Mouse (Mus musculus) midbrain, embryonic 16.5 days (tissue): ENCODE measurements around the gene Luzp1. TPM values are rescaled to one million over a fixed set of nuclear protein-coding genes. Genes with fewer than 3 reads are reported as not detected.
A peak's percentile ranks its signal among the peaks of the same experiment; 100 is the strongest.

Source experiments
- ATAC-seq: fragments of 200-750 bp; cut with Nextera tagmentation; 2 replicates; pipeline ENCODE4 v1.8.0; 2017; ENCODE audit warnings: moderate TSS enrichment
- H3K27ac ChIP-seq: fragments of 300-500 bp; sonication (generic); 2 replicates; pipeline ENCODE4 v1.5.1; 2014; ENCODE audit warnings: mild to moderate bottlenecking, low read length, mixed read lengths
- H3K27me3 ChIP-seq: fragments of 300-500 bp; sonication (generic); 2 replicates; pipeline ENCODE4 v1.6.1; 2014; ENCODE audit warnings: low read depth, low read length, mixed read lengths; ENCODE audit not compliant: control insufficient read depth, insufficient read depth
- H3K36me3 ChIP-seq: fragments of 300-500 bp; sonication (generic); 2 replicates; pipeline ENCODE4 v1.6.1; 2014; ENCODE audit warnings: mild to moderate bottlenecking, low read length, moderate library complexity, mixed read lengths; ENCODE audit not compliant: control insufficient read depth, insufficient read depth
- H3K4me1 ChIP-seq: fragments of 300-500 bp; sonication (generic); 2 replicates; pipeline ENCODE4 v1.6.1; 2014; ENCODE audit warnings: mild to moderate bottlenecking, low read length, mixed read lengths; ENCODE audit not compliant: control insufficient read depth, insufficient read depth
- H3K4me2 ChIP-seq: fragments of 300-500 bp; sonication (generic); 2 replicates; pipeline ENCODE4 v1.6.1; 2014; ENCODE audit warnings: mild to moderate bottlenecking, low read length, mixed read lengths
- H3K4me3 ChIP-seq: fragments of 300-500 bp; sonication (generic); 2 replicates; pipeline ENCODE4 v1.5.1; 2014; ENCODE audit warnings: low read depth, mild to moderate bottlenecking, low read length, moderate library complexity, mixed read lengths
- H3K9ac ChIP-seq: fragments of 300-500 bp; sonication (generic); 2 replicates; pipeline ENCODE4 v1.6.1; 2014; ENCODE audit warnings: low read depth, low read length, mixed read lengths
- H3K9me3 ChIP-seq: fragments of 300-500 bp; sonication (generic); replicated peaks from 2 replicates; pipeline ENCODE4 v1.6.1; 2014; ENCODE audit warnings: mild to moderate bottlenecking, low read length, mixed read lengths; ENCODE audit not compliant: control insufficient read depth, poor library complexity, severe bottlenecking
- WGBS: fragments of 180-500 bp; shearing (Covaris S2); extraction: QIAGEN DNeasy Blood & Tissue Kit; methylation state at CpG from one replicate; pipeline ENCODE4 v1.1.7; 2014; 5-methylcytosine and 5-hydroxymethylcytosine counted together
- polyA plus RNA-seq: library from polyadenylated mRNA; unstranded; fragments of >200 nt; fragmentation: Nextera tagmentation; extraction: Ambion mirVana; gene quantifications from 2 replicates; pipeline ENCODE4 v1.2.1, GENCODE M21; 2015

Luzp1 gene
- polyA plus RNA-seq, 1 experiment from 2014 or later: 40.8 TPM

DNA sequence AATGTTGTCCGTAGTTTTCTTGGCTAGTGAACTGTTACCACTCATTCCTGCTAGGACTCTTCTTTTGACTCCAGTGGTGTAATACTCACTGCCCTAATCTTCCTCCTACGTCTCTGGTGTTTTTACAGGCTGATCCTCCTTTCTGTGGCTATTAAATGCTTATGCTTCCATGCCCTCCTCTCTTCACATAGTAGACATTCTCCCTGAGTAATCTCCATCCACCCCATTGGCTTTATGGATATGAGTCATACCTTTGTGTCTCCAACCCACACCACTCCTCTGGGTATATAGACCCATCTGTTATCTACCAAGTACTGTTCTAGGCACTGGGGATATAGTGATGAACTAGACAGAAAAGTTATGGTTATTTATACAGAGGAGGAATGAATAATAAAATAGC lies 48.6 kb downstream of the Luzp1 start:
- H3K4me2 ChIP-seq: no peak overlapping the region
- no peaks in the 10 kb centered on the region for H3K9me3 ChIP-seq
- H3K36me3 ChIP-seq: no peaks in the 10 kb centered on the region
- no peak overlapping the region for H3K27ac ChIP-seq
- H3K9ac ChIP-seq: no peak overlapping the region
- H3K4me1 ChIP-seq: no peaks in the 10 kb centered on the region
- ATAC-seq: no peak
- no peaks in the 10 kb centered on the region for H3K27me3 ChIP-seq
- no peak overlapping the region for H3K4me3 ChIP-seq
- WGBS: 88% methylated on average over 2 of the region's 2 CpGs

- Histone ChIP-seq H3K36me3 (no peaks in the 10 kb centered on the region), H3K4me1 (no peaks in the 10 kb centered on the region), H3K9ac (no peak overlapping the region), H3K4me3 (no peak overlapping the region), H3K9me3 (no peaks in the 10 kb centered on the region), H3K27me3 (no peaks in the 10 kb centered on the region), H3K27ac (no peak overlapping the region), H3K4me2 (no peak overlapping the region)
- WGBS: 98% methylated on average over 2 of the region's 2 CpGs
- ATAC-seq: no peak
Observed at GRCm38 (mm10) chr4:136518576-136518975, 49.0 kb downstream of the Luzp1 start.

GRCm38 (mm10) chr4:136519866-136520265 lies 50.3 kb downstream of the Luzp1 start:
- Histone ChIP-seq H3K4me3 (no peak overlapping the region), H3K4me1 (no peaks in the 10 kb centered on the region), H3K9me3 (no peaks in the 10 kb centered on the region), H3K9ac (no peak overlapping the region), H3K4me2 (no peak overlapping the region), H3K27me3 (no peaks in the 10 kb centered on the region), H3K36me3 (no peaks in the 10 kb centered on the region), H3K27ac (no peak overlapping the region)
- no peak for ATAC-seq

DNA sequence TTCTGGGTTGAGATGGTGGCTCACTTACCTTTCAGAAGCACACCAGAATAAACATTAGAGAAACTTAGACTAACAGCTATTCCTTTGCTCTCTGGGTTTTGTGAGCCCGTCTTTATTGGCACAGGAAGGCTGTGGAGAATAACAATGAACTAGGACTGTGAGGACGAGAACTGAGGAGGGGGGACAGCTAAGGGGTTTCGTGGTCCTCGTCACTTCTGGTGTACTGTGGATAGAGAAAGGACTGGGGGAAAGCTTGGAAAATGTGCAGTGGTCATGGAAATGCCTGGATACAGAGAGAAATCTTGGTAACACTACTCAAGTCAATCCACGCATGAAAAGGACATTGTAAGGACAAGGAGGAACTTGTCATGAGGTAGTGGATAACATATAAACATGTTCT lies 52.3 kb downstream of the Luzp1 start:
- H3K36me3 ChIP-seq: no peaks in the 10 kb centered on the region
- no peak overlapping the region for H3K27ac ChIP-seq
- H3K9me3 ChIP-seq: no peaks in the 10 kb centered on the region
- no peak overlapping the region for H3K4me3 ChIP-seq
- WGBS: 65% methylated on average over 5 of the region's 5 CpGs
- no peaks in the 10 kb centered on the region for H3K4me1 ChIP-seq
- H3K9ac ChIP-seq: no peak overlapping the region
- no peak overlapping the region for H3K4me2 ChIP-seq
- ATAC-seq: no peak
- H3K27me3 ChIP-seq: no peaks in the 10 kb centered on the region

DNA sequence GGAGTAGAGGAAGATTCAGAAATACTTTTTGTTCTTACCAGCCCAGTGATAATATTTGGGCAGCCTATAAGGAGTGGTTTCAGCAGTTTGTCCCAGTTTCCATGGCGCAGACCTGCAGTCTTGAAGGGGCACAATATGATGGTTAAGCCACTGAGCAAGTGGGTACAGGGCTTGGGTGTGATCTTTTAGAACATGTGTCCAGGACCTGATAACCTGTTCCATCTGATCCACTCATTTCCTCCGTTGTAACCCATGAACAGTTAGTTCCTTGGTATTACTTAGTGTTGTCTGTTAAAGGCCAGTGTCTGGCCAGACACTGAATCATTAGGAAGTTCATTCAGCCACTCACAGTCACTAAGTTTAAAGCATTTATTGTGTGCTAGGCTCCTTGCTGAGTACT lies 54.7 kb downstream of the Luzp1 start:
- no peak for ATAC-seq
- H3K9ac ChIP-seq: no peak overlapping the region

GRCm38 (mm10) chr4:136526412-136526811 lies 56.9 kb downstream of the Luzp1 start:
- ATAC-seq: peak; percentile 32; the same call in 1 of the 2 replicates

More for the DNA sequence above, 54.7 kb downstream of the Luzp1 start:
- Histone ChIP-seq H3K4me2 (no peak overlapping the region), H3K4me3 (no peak overlapping the region), H3K36me3 (no peaks in the 10 kb centered on the region), H3K27ac (no peak overlapping the region), H3K9me3 (no peaks in the 10 kb centered on the region), H3K27me3 (no peaks in the 10 kb centered on the region), H3K4me1 (no peaks in the 10 kb centered on the region)
- 88% methylated on average over 2 of the region's 2 CpGs for WGBS

DNA sequence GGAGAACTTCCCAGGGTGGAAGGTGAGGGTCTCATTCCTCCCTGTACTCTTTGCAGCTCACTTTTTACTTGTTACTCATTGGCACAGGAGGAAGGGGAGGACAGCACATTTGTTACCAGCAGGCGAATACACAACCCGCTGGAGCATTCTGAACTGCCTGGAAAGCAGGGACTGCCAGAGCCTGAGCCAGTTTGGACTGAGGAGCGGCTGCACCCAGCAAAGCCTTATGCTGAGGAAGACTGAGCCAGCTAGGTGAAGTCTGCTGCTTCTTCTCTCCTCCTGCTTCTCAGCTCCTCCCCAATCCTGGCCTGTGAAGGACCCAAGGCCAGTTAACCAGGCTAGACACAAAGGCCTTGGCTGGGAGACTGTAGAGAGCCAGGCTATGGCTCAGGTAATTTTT lies 75.6 kb downstream of the Luzp1 start:
- Histone ChIP-seq H3K4me2 (no peak overlapping the region), H3K27ac (no peak overlapping the region), H3K36me3 (peaks cover 10% of the 10 kb centered on the region; the same call in 1 of the 2 replicates), H3K9ac (no peak overlapping the region), H3K27me3 (no peaks in the 10 kb centered on the region), H3K4me3 (no peak overlapping the region), H3K9me3 (no peaks in the 10 kb centered on the region), H3K4me1 (no peaks in the 10 kb centered on the region)
- ATAC-seq: no peak
- 97% methylated on average over 3 of the region's 3 CpGs for WGBS

More at GRCm38 (mm10) chr4:136526412-136526811, 56.9 kb downstream of the Luzp1 start:
- WGBS: 18% methylated on average over 4 of the region's 4 CpGs
- Histone ChIP-seq H3K27ac (no peak overlapping the region), H3K27me3 (no peaks in the 10 kb centered on the region), H3K36me3 (no peaks in the 10 kb centered on the region), H3K9me3 (no peaks in the 10 kb centered on the region), H3K4me2 (no peak overlapping the region), H3K9ac (no peak overlapping the region), H3K4me3 (no peak overlapping the region), H3K4me1 (no peaks in the 10 kb centered on the region)

DNA sequence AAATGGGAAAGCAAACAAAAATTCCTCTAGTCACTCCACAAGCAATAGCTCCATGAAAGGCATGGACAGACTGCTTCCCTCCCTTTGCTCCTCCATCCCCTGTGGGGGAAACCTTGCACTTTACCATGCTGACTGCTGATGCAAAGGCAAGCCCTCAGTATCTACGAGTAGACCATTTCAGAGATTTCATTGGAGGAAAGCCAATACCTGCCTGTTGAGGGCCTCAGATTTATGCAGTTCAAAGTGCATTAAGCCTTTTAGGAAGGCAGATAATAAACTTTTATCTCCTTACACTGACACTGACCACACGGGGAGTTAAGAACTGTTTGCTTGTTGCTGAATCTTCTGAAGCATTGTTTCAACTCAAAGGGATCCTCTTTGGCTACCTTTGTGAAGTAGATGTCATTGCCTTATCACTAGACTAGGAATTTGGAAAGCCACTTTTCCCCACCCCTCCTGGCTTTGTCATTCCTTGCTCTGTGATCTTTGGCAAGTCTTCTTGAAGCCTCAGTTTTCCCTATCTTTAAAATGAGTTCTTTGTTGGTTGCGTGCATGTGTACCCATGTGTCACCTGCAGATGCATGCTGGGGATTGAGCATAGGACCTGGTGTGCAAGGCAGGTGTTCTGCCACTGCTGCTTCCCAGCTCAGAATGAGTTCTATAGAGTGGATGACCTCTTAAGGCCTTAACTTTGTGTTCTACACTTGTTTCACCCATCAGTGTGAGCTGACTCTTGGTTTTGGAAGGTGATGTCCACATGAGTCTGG lies 76.9 kb downstream of the Luzp1 start:
- Histone ChIP-seq H3K4me2 (no peak overlapping the region), H3K36me3 (peaks cover 14% of the 10 kb centered on the region; the same call in 1 of the 2 replicates), H3K9me3 (no peaks in the 10 kb centered on the region), H3K27me3 (no peaks in the 10 kb centered on the region), H3K4me3 (no peak overlapping the region), H3K27ac (no peak overlapping the region), H3K4me1 (no peaks in the 10 kb centered on the region), H3K9ac (no peak overlapping the region)
- 76% methylated on average over 3 of the region's 3 CpGs for WGBS
- no peak for ATAC-seq

DNA sequence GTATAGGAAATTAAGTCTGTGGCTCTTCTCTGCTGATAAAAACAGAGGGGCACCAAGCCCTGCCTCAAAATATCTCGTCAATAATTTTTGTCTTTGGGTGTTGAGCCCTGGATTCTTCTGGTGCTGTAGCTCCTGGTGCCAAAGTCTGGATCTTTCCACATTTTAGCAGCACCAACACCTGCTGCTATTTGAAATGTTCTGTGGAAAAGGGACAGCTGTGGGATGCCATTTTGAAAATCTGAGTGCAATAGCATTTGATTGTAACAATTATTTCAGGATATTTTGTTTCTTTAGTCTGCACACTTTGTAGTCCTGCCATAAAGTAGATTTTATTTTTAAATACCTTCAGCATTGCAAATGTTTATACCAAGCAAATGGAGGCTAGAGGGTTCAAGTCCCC lies 78.2 kb downstream of the Luzp1 start:
- H3K27ac ChIP-seq: no peak overlapping the region
- no peaks in the 10 kb centered on the region for H3K27me3 ChIP-seq
- H3K4me3 ChIP-seq: no peak overlapping the region
- no peak overlapping the region for H3K9ac ChIP-seq
- H3K36me3 ChIP-seq: peaks cover 18% of the 10 kb centered on the region; the same call in 1 of the 2 replicates
- 81% methylated on average over 1 of the region's 1 CpGs for WGBS
- H3K4me1 ChIP-seq: no peaks in the 10 kb centered on the region
- no peaks in the 10 kb centered on the region for H3K9me3 ChIP-seq
- no peak overlapping the region for H3K4me2 ChIP-seq
- no peak for ATAC-seq
